Mouse (Mus musculus) lung, postnatal 0 days (tissue): ENCODE results near the gene Kctd13.

Experiments used
- CTCF ChIP-seq: IDR thresholded peaks from 2 replicates; pipeline ENCODE4 v1.5.1; 2016; ENCODE audit warnings: antibody characterized with exemption, mild to moderate bottlenecking
- EP300 ChIP-seq: IDR thresholded peaks from 2 replicates; pipeline ENCODE4 v1.6.1; 2016; ENCODE audit warnings: antibody characterized with exemption, mild to moderate bottlenecking, control low read depth

GRCm38 (mm10) chr7:126941171-126941570, 12.5 kb downstream of the Kctd13 start:
- TF ChIP-seq CTCF (no peak), EP300 (no peak)
